Mouse (Mus musculus) hindbrain, postnatal 0 days (tissue): ENCODE data around the gene Isoc2a. TPM values are rescaled to one million over a fixed set of nuclear protein-coding genes. Genes with fewer than 3 reads are reported as not detected.

Experiments
- ATAC-seq: fragments of 200-750 bp; cut with Nextera tagmentation; 2 replicates; pipeline ENCODE4 v1.8.0; 2017; ENCODE audit warnings: mild to moderate bottlenecking, moderate TSS enrichment, moderate library complexity
- DNase-seq: peaks from one replicate; pipeline ENCODE4 v3.0.0-alpha.2; 2015; ENCODE audit warnings: low spot score
- H3K27ac ChIP-seq: fragments of 300-500 bp; sonication (generic); 2 replicates; pipeline ENCODE4 v1.5.1; 2014; ENCODE audit warnings: mild to moderate bottlenecking
- H3K27me3 ChIP-seq: fragments of 300-500 bp; sonication (generic); 2 replicates; pipeline ENCODE4 v1.6.1; 2014; ENCODE audit warnings: low read length, mixed read lengths; ENCODE audit not compliant: insufficient read depth
- H3K36me3 ChIP-seq: fragments of 300-500 bp; sonication (generic); 2 replicates; pipeline ENCODE4 v1.6.1; 2014; ENCODE audit warnings: low read length, mixed read lengths; ENCODE audit not compliant: insufficient read depth
- H3K4me1 ChIP-seq: fragments of 300-500 bp; sonication (generic); 2 replicates; pipeline ENCODE4 v1.6.1; 2014; ENCODE audit warnings: antibody characterized with exemption, low read length, mixed read lengths; ENCODE audit not compliant: insufficient read depth
- H3K4me2 ChIP-seq: fragments of 300-500 bp; sonication (generic); 2 replicates; pipeline ENCODE4 v1.6.1; 2014; ENCODE audit warnings: low read depth, mild to moderate bottlenecking, low read length, moderate library complexity, mixed read lengths
- H3K4me3 ChIP-seq: fragments of 300-500 bp; sonication (generic); 2 replicates; pipeline ENCODE4 v1.5.1; 2014; ENCODE audit warnings: low read length
- H3K9ac ChIP-seq: fragments of 300-500 bp; sonication (generic); replicated peaks from 2 replicates; pipeline ENCODE4 v1.6.1; 2014; ENCODE audit warnings: mild to moderate bottlenecking, low read length, moderate library complexity, mixed read lengths
- H3K9me3 ChIP-seq: fragments of 300-500 bp; sonication (generic); 2 replicates; pipeline ENCODE4 v1.6.1; 2016; ENCODE audit warnings: low read length, mixed read lengths
- CTCF ChIP-seq: IDR thresholded peaks from 2 replicates; pipeline ENCODE4 v1.5.1; 2016; ENCODE audit warnings: antibody characterized with exemption, control low read depth, low read depth
- WGBS: fragments of 180-500 bp; shearing (Covaris S2); extraction: QIAGEN DNeasy Blood & Tissue Kit; methylation state at CpG from one replicate; pipeline ENCODE4 v1.1.7; 2014; 5-methylcytosine and 5-hydroxymethylcytosine counted together
- polyA plus RNA-seq: library from polyadenylated mRNA; unstranded; fragments of >200 nt; fragmentation: Nextera tagmentation; extraction: Ambion mirVana; gene quantifications from 2 replicates; pipeline ENCODE4 v1.2.1, GENCODE M21; 2015
- total RNA-seq: library from RNA; depleted of rRNA; stranded (reverse); fragments of >200 nt; gene quantifications from 2 replicates; pipeline ENCODE4 v1.2.3, GENCODE M21; 2014

Isoc2a gene
- total and polyA plus RNA-seq, 2 experiments from 2014 or later, result 0.43 to 12.2 TPM

DNA sequence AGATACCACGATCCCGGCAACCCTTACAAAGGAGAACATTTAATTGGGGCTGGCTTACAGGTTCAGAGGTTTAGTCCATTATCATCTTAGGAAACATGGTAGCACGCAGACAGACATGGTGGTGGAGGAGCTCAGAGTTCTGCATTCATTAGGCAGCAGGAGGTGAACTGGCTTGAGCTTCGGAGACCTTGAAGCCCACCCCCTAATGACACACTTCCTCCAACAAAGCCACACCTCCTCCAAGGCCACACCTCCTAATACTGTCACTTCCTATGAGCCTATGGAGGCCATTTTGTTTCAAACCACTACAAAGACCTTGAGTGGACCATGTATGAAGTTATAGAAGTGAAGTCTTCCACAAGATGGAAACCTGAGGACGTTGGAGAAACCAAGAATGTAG, 35.3 kb downstream of the Isoc2a start:
- Histone ChIP-seq H3K27me3 (no peaks in the 10 kb centered on the region), H3K4me2 (no peak overlapping the region), H3K36me3 (no peaks in the 10 kb centered on the region), H3K4me3 (no peak overlapping the region), H3K4me1 (peaks cover 10% of the 10 kb centered on the region), H3K9ac (no peak overlapping the region), H3K27ac (no peak overlapping the region), H3K9me3 (no peaks in the 10 kb centered on the region)
- no peak for ATAC-seq
- 67% methylated on average over 5 of the region's 5 CpGs for WGBS
- no peak for TF ChIP-seq CTCF
- DNase-seq, result peak; percentile 48

DNA sequence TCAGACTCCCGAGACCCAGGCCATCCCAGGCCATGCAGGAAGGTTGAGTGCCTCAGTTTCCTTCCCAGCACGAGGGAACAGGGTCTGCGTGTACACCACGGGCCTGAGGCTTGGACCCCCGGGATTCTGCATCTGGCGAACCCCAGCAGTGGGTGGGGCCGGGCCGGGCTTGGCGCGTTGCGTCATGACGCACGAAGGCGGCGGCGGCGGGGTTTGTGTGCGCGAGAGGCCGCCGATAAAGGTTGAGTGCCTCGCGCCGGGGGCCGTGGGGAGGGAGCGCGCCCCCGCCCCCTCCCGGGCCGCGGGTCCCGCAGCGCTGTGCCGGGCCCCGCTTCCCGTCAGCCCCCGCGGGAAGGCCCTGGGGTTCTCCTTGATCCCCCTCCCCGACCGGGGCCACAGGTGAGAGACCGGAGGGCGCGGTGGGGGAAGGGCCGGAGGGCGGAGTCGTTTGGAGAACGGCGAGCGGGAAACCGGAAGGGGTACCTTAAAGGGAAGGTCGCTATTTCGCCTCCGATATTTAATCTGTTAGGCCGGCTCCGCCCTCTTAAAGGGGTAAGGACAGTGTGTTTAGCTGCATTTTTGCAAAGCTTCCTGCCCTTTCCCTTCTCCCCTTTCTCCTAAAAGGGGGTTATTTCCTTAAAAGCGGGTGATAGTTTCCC, 38.2 kb downstream of the Isoc2a start, which contains the start of gene Zfp628:
Zfp628 (plus strand) TSS at position 211 of the 659 bp plus-strand sequence.
- DNase-seq, result peak; percentile 97
- Histone ChIP-seq H3K9ac (peak within 1 kb of the TSS; percentile 82), H3K4me3 (peak within 1 kb of the TSS; percentile 80), H3K9me3 (no peaks in the 10 kb centered on the region), H3K27me3 (no peaks in the 10 kb centered on the region), H3K27ac (peak within 1 kb of the TSS; percentile 98), H3K36me3 (peaks cover 20% of the 10 kb centered on the region; the same call in 1 of the 2 replicates), H3K4me1 (peaks cover 10% of the 10 kb centered on the region), H3K4me2 (peak within 1 kb of the TSS; percentile 78)
- WGBS, result under 1% methylated on average over 43 of the region's 56 CpGs
- no peak for TF ChIP-seq CTCF
- ATAC-seq, result peak; percentile 92

DNA sequence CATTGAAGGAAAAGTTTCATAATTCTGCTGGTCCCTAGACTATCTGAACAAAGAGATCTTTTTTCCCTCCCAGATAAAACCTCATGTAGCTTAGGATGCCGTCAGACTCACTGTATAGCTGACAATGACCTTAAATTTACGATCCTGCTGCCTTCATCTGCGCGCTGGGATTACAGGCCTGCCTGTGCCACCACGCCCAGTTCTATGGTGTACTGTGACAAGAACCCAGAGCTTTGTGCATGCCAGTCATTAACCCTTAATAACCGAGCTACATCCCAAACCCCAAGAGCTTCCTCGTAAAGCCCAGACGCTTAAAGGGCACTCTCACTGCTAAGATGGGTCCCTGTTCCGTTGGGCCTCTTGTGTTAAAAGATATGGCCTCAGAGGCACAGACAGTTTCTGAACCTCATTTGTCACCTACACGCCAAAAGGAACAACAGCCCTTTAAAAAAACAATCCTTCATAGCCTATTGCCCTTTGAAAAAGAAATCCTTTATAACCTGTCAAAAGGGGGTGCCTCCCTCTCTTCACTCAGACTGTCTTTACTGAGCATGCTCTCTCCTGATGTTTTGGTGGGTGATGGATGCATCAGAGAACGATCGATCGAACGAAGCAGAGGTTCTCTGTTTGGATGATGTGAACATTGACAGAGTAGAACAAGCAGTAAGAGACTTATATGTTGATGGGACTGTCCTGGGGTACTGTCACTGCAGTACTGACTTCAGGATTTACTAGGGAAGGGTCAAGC, 38.9 kb downstream of the Isoc2a start:
- no peak for TF ChIP-seq CTCF
- Histone ChIP-seq H3K27ac (peak overlapping the region; percentile 98), H3K4me3 (peak overlapping the region; percentile 80), H3K36me3 (peaks cover 27% of the 10 kb centered on the region; the same call in 1 of the 2 replicates), H3K27me3 (no peaks in the 10 kb centered on the region), H3K9ac (peak overlapping the region; percentile 82), H3K4me2 (peak overlapping the region; percentile 78), H3K4me1 (peaks cover 10% of the 10 kb centered on the region), H3K9me3 (no peaks in the 10 kb centered on the region)
- 12% methylated on average over 14 of the region's 14 CpGs for WGBS
- ATAC-seq (peak; percentile 48), DNase-seq (peak; percentile 62)

DNA sequence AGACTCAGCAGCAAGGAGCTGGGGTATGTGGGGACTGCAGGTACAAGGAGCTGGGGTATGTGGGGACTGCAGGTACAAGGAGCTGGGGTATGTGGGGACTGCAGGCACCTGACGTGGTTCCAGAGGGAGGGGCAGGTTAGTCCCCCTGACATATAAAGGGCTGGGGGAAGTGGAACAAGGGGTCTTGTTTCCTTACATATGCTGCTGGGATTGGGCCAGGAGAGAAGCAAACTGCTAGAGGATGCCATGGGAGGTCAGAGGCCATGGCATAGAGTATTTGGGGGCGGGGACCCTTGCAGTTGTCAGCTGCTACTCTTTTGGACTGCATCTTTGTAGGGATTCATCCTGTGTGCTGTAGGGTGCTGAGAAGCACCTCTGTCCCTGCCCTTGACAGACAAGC, 40.5 kb downstream of the Isoc2a start:
- no peak overlapping the region for H3K27ac ChIP-seq

GRCm38 (mm10) chr7:4918681-4919080, 41.7 kb downstream of the Isoc2a start:
- no peak for ATAC-seq
- Histone ChIP-seq H3K9me3 (no peaks in the 10 kb centered on the region), H3K4me1 (peaks cover 27% of the 10 kb centered on the region), H3K4me2 (no peak overlapping the region), H3K36me3 (peaks cover 28% of the 10 kb centered on the region; the same call in 1 of the 2 replicates), H3K4me3 (no peak overlapping the region), H3K27me3 (no peaks in the 10 kb centered on the region), H3K9ac (no peak overlapping the region), H3K27ac (no peak overlapping the region)
- no peak for TF ChIP-seq CTCF
- no peak for DNase-seq
- 93% methylated on average over 15 of the region's 15 CpGs for WGBS

More for the DNA sequence above, 40.5 kb downstream of the Isoc2a start:
- no peak for DNase-seq
- Histone ChIP-seq H3K4me3 (no peak overlapping the region), H3K9me3 (no peaks in the 10 kb centered on the region), H3K27me3 (no peaks in the 10 kb centered on the region), H3K36me3 (peaks cover 28% of the 10 kb centered on the region; the same call in 1 of the 2 replicates), H3K4me1 (peaks cover 19% of the 10 kb centered on the region), H3K4me2 (no peak overlapping the region), H3K9ac (no peak overlapping the region)
- WGBS, result 93% methylated on average over 2 of the region's 2 CpGs
- no peak for ATAC-seq
- no peak for TF ChIP-seq CTCF

- H3K9ac ChIP-seq, result no peak overlapping the region
- TF ChIP-seq CTCF, result no peak
- DNase-seq, result no peak
- H3K27ac ChIP-seq, result no peak overlapping the region
- no peak overlapping the region for H3K4me2 ChIP-seq
- H3K9me3 ChIP-seq, result no peaks in the 10 kb centered on the region
- no peak for ATAC-seq
- no peaks in the 10 kb centered on the region for H3K27me3 ChIP-seq
- H3K4me3 ChIP-seq, result no peak overlapping the region
- 92% methylated on average over 20 of the region's 21 CpGs for WGBS
- peaks cover 32% of the 10 kb centered on the region for H3K4me1 ChIP-seq
- H3K36me3 ChIP-seq, result peaks cover 28% of the 10 kb centered on the region; the same call in 1 of the 2 replicates
Observed at GRCm38 (mm10) chr7:4919096-4919495, 42.1 kb downstream of the Isoc2a start.
